Mouse (Mus musculus) Patski (cell line): ENCODE measurements at regions not wholly inside any gene's neighbourhood (a gene's known extent, or its start where the extent isn't known, plus 50 kb on each side); places are given as distances from the start of the nearest gene placed in this dataset.

ENCODE experiments used
- ATAC-seq: fragments of 100-300 bp; one replicate; pipeline ENCODE4 v1.8.0; 2021
- CTCF ChIA-PET: fragments of 350-600 bp; sonication (Branson Sonifier 250); formaldehyde crosslinking; loops from one replicate; lab custom pipeline; 2022; ENCODE audit warnings: inconsistent platforms; lab: Charles Lee
- POLR2A ChIA-PET: fragments of 350-600 bp; sonication (Branson Sonifier 250); formaldehyde crosslinking; loops from one replicate; lab custom pipeline; 2022; ENCODE audit warnings: antibody characterized with exemption, inconsistent platforms; lab: Charles Lee
- DNase-seq: peaks from one replicate; pipeline ENCODE4 v3.0.0-alpha.2; 2011; ENCODE audit warnings: low read depth, low spot score
- H3K27me3 ChIP-seq: fragments of 371-371 bp; one replicate; pipeline ENCODE4 v1.5.1; 2021
- CTCF ChIP-seq: fragments of 100-300 bp; IDR thresholded peaks from one replicate; pipeline ENCODE4 v1.5.1; 2021
- in situ Hi-C: fragments of 300-500 bp; cut with MboI; formaldehyde crosslinking; loops from 3 replicates; pipeline ENCODE4 v1.11.1; 2018; ENCODE audit warnings: low pct_unique_long_range_greater_than_20kb, mixed read lengths

DNA sequence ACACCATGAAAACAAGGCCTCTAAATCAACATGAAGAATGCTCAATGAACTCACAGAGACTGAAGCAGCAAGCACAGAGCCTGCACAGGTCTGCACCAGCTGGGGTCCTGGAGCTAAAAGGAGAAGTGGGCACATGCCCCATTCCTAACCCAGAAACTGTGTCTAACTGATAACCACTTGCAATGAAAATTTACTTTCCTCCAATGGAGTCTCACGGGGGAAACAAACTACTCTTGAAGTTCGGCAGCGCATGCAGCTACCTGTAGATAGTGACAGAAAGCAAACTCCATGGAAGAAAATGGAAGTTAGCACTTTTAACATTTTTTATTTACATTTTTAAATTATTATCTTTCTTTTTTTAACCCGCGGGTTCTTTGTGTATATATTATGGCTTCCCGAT is 76.8 kb upstream of the Akap6 start:
- no peak for ATAC-seq
- DNase-seq = no peak
- H3K27me3 ChIP-seq = no peaks in the 10 kb centered on the region
- TF ChIP-seq CTCF = no peak
- POLR2A ChIA-PET = no interaction called here
- CTCF ChIA-PET = no interaction called here
- in situ Hi-C loops = no loop called here

DNA sequence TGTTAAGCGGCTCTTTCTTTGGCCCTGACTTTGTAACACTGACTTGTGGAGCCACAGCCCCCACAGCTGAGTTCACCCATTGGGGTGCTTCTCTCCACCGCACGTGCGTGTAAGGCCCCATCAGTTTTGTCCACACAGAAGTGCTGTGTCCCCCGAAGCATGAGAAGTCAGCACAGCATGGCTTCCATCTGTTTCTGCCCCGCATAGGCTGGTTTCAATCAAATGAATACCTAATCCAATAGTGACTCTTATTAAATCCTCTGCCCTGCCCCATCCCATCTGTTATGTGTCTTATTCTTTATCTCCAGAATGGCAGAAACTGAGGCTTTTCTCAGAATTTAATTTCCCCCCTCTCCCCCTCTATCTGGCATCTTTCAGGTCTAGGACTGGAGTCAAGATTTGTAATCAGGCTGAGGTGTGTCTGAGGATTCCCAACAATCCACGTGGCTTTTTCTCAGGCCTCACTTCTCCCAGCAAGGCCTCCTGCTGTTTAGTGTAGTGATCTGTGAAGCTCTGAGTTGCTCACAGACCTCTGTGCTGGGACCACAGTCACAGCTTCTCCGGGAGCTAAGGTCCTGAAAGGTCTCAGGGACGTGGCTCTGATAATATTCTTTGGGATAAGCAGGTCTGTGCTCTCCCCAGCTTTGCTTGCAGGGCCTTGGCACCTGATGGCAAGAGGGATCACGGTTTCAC is 75.6 kb upstream of the Akap6 start:
- in situ Hi-C loops = no loop called here

DNA sequence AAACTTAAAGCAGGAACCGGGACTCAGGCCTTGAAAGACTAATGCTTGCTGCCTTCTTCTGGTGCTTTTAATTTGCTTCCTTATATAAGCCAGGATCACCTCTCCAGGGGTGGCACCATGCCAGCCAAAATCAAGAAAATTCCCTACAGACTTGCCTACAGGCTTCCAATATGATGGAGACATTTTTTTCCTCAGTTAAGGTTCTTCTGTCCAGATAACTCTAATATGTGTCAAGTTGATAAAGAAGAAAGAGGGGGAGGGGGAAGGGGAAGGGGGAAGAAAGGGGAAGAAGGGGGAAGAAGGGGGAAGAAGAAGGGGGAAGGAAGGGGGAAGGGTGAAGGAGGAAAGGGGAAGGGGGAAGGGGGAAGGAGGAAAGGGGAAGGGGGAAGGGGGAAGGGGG is 74.3 kb upstream of the Akap6 start:
- ATAC-seq (no peak), DNase-seq (no peak)
- H3K27me3 ChIP-seq = no peaks in the 10 kb centered on the region
- ChIA-PET POLR2A (no interaction called here), CTCF (no interaction called here)
- no peak for TF ChIP-seq CTCF
- in situ Hi-C loops = no loop called here

More for the DNA sequence above, 75.6 kb upstream of the Akap6 start:
- ChIA-PET POLR2A (no interaction called here), CTCF (interaction anchor here (1.0 kb wide), 1 partner anchor 11 kb away, joined by 3 read pairs; no protein-coding TSS in a partner anchor)
- H3K27me3 ChIP-seq = no peaks in the 10 kb centered on the region
- TF ChIP-seq CTCF = no peak
- DNase-seq = no peak
- peak; percentile 54 for ATAC-seq

DNA sequence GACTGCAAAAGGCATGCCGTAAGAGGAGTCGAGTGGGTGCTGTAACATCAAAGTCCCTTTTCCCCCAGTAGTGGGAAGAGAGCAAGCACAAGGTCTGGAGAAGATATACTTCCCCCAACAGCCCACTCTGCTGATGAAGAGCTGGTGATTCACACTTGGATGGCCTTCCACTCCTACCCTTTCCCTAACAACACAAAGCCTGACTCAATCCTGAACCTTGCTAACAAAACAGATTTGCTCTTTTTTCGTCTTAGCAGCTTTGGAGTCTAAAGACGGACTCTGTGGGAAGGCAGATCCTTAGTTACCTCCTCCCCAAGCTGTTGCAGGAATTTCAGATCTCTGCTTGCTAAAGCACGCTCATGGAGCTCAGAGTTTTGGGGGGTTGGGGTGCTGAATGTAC is 70.4 kb upstream of the Akap6 start:
- DNase-seq (no peak), ATAC-seq (no peak)
- ChIA-PET POLR2A (no interaction called here), CTCF (no interaction called here)
- no peak for TF ChIP-seq CTCF
- in situ Hi-C loops = no loop called here
- H3K27me3 ChIP-seq = no peaks in the 10 kb centered on the region

DNA sequence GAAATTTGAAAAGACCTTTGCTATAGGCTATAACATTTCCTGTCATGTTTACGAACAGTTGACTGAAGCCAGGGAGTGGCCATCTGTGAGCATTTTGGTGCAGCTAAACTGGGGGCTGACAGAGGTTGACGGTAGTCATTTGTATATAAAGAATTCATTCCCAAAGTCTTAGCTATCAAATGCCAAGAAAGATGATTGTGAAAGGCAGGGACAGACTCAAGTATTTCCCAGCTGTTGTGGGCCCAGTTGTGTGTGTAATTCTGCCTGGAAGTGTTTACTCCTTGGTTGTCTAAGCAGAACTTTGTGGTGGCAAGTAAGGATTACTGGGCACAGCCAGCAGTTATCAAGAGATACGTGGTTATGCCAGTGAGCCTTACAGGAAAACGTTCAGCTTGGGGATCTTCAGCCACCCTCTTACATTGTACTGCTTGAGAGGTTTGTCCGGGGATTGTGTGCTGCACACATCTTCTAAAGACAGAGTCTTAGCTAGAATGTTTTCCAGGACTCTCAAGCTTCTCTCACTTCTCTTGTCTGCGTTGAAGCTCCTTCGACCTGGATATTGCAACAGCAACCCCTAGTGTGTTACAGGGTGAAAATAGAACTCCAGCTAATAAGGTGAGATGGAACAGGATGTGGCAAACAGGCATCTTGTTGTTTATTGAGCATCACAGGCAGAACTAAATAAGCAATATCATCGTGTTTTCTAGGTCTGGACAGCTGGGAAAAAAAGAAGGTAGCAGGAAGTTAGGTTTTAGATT is 63.9 kb upstream of the Akap6 start:
- CTCF ChIA-PET = interaction anchor here (0.9 to 1.5 kb wide), 3 partner anchors 12 to 599 kb away, joined by 3 to 5 read pairs (median 3); no protein-coding TSS in a partner anchor
- TF ChIP-seq CTCF = peak; percentile 41
- no peaks in the 10 kb centered on the region for H3K27me3 ChIP-seq
- in situ Hi-C loops = loop anchor here (5.0 kb wide), 2 partner anchors 197 to 628 kb away; partner anchors contain the start of gene Dtd2
- ATAC-seq (peak; percentile 36), DNase-seq (no peak)
- POLR2A ChIA-PET = no interaction called here

DNA sequence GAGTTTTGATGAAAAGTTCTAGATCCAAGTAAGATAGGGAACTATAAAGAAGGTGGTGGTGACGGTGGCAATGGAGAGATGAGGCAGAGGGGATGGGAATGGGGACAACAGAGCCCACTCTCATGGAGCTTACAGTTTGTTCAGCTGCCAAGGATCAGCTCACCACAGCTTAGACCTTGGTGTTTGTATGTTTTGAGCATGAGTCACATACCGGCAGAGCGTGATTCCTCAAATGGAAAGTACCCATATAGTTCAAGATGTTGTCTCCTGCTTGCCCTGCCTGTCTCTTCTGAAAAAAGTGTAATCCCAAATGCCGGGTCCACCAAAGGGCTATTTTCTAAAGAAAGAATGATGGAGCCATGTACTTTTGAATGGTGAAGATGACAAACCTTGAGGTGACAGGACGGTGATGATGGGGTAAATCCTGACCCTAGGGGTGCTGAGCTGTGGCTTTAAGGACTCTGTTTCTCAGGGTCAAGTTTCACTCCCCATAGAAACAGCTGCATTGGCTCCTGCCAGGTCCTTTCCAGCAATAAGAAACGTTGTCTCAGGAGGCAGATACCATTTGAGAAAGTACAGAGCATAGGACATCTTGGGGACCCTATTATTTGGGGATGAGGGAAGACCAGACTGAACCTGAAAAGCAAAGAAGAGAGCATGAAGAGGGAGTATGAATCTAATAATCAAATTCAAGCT is 62.8 kb upstream of the Akap6 start:
- ChIA-PET POLR2A (no interaction called here), CTCF (interaction anchor here (1.3 to 3.1 kb wide), 3 partner anchors 200 to 635 kb away, joined by 3 to 9 read pairs (median 5); no protein-coding TSS in a partner anchor)
- DNase-seq (no peak), ATAC-seq (peak; percentile 65)
- TF ChIP-seq CTCF = no peak
- in situ Hi-C loops = loop anchor here (5.0 kb wide), 2 partner anchors 196 to 629 kb away; partner anchors contain the start of gene Dtd2
- no peaks in the 10 kb centered on the region for H3K27me3 ChIP-seq

DNA sequence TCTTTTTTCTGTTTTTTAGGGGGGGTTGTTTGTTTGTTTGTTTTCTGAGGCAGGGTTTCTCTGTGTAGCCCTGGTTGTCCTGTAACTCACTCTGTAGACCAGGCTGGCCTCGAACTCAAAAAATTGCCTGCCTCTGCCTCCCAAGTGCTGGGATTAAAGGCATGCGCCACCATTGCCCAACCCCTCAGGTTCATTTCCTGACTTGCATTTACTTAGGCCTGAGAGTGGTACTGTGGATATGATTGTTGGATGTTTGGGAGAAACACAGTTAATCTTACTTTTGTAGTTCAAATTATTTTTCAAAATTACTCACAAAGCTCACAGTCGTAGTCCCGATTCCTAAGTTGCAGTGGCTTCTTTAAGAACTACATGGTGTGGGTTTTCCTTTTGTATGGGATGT is 62.3 kb upstream of the Akap6 start:
- CTCF ChIA-PET = interaction anchor here (0.6 to 3.1 kb wide), 4 partner anchors 197 to 635 kb away, joined by 3 to 12 read pairs (median 6); no protein-coding TSS in a partner anchor

DNA sequence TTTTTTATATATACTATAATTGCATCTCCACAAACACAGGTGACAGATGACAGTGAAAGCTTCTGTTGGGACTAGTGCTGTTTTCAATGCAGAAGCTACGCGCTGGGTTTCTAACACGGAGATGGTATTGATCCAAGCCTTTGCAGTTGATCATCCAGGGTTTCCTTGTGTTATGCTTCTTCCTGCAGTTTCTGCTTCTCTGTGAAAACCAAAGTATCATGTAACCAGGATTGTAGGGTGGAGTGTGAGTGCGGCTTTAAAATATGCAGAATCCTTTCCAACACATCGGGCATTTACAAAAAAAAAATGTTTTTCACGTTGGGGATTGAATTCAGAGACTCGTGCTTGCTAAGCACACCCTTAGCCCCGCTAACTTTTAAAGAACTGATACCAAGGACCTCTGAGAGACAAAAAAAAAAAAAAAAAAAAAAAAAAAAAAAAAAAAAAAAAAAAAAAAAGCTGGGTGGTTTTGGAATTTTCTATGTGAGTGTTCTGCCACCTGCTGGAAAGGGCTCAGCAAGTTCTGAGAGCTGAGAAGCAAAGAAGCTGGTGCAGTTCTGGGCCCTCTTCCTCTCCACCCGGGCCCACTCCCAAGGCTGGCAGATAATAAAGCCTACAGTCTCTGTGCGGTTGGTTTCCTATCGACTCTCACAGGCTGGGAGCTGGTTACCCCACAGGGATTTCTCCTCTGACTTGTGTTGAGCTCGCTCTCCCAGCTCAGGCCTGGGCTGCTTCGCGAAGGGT is 61.5 kb upstream of the Akap6 start:
- ATAC-seq = no peak
- CTCF ChIA-PET = interaction anchor here (0.6 to 3.1 kb wide), 7 partner anchors 197 to 636 kb away, joined by 3 to 12 read pairs (median 4); no protein-coding TSS in a partner anchor
- TF ChIP-seq CTCF = peak; percentile 69

More for the DNA sequence above, 62.3 kb upstream of the Akap6 start:
- no peak for DNase-seq
- in situ Hi-C loops = loop anchor here (5.0 kb wide), 2 partner anchors 195 to 630 kb away; partner anchors contain the start of gene Dtd2
- TF ChIP-seq CTCF = no peak
- H3K27me3 ChIP-seq = no peaks in the 10 kb centered on the region
- POLR2A ChIA-PET = no interaction called here
- ATAC-seq = no peak

DNA sequence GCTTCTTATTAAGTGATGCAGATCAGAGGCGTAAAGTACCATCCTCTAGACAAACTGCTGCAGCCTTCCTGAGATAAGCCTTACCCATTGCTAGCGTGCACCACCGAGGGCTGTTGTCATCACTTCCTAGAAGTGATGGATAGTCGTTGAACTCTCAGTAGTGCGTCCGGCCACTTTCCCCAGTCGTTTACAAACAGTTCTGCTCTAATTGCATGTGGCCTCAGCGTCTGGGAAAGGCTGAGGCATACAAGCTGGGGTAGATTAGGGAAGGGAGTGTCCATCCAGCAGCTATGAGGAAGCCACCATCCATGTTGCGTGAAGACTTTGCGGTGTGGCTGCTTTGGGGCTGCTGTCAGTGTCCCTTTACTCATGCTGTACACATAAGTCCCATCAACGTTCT is 60.7 kb upstream of the Akap6 start:
- in situ Hi-C loops = loop anchor here (5.0 kb wide), 2 partner anchors 194 to 631 kb away; partner anchors contain the start of gene Dtd2
- CTCF ChIA-PET = interaction anchor here (1.3 to 3.1 kb wide), 5 partner anchors 196 to 637 kb away, joined by 3 to 12 read pairs (median 5); no protein-coding TSS in a partner anchor
- ATAC-seq (no peak), DNase-seq (no peak)
- H3K27me3 ChIP-seq = no peaks in the 10 kb centered on the region
- no peak for TF ChIP-seq CTCF
- POLR2A ChIA-PET = interaction anchor here (0.6 to 0.7 kb wide), 2 partner anchors 133 to 628 kb away, joined by 3 to 5 read pairs; no protein-coding TSS in a partner anchor

More for the DNA sequence above, 61.5 kb upstream of the Akap6 start:
- in situ Hi-C loops = loop anchor here (5.0 kb wide), 2 partner anchors 195 to 630 kb away; partner anchors contain the start of gene Dtd2
- POLR2A ChIA-PET = interaction anchor here (0.6 to 0.7 kb wide), 4 partner anchors 33 to 628 kb away, joined by 3 to 5 read pairs (median 4); no protein-coding TSS in a partner anchor
- no peak for DNase-seq
- no peaks in the 10 kb centered on the region for H3K27me3 ChIP-seq
